Mouse (Mus musculus): ENCODE results near the gene Ace2. TPM values are rescaled to one million over a fixed set of nuclear protein-coding genes. Genes with fewer than 3 reads are reported as not detected.

The Ace2 gene
- polyA plus RNA-seq, 1 experiment: 0.02 TPM

DNA sequence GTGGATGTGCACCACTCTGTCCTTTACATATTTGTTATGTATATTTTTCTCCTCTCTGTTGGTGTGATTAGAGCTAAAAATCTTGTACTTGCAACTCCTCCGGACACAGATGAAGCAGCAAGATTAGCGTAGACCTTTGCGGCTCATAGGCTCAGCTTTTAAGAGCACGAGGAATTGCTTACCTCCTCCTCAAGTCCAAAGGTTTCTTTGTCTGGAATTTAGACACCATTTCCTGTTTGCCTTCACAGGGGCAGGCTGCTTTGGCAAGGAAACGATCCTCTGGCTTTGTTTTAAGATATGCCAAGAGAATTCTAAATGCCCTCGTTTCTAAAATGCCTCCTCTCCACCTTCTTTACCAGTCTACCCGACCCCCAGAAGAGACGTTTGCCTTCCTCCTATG is 94.2 kb downstream of the Ace2 start:
- no peaks in the 10 kb centered on the region for H3K27me3 ChIP-seq (ENCODE audit: control insufficient read depth, insufficient read depth, insufficient read length)
- no peaks in the 10 kb centered on the region for H3K79me3 ChIP-seq (ENCODE audit: low read depth)
- H3K36me3 ChIP-seq (ENCODE audit: control insufficient read depth, insufficient read depth): no peaks in the 10 kb centered on the region
- no peak overlapping the region for H3K4me3 ChIP-seq (ENCODE audit: insufficient read depth, poor library complexity, severe bottlenecking)
- H3ac ChIP-seq (ENCODE audit: control insufficient read depth, insufficient read length, low read depth): no peak overlapping the region
- TF ChIP-seq USF1 (IDR thresholded peaks at IDR 0.05; ENCODE audit: low read depth) (no peak), CEBPB (IDR thresholded peaks at IDR 0.05; ENCODE audit: low read depth) (no peak), MYOG (IDR thresholded peaks at IDR 0.05; ENCODE audit: control insufficient read depth, extremely low read depth, insufficient read length) (no peak), MAX (IDR thresholded peaks at IDR 0.05) (no peak), MYOD1 (IDR thresholded peaks at IDR 0.05; ENCODE audit: control insufficient read depth, insufficient read length, low read depth) (no peak), CTCF (IDR thresholded peaks at IDR 0.05; ENCODE audit: control insufficient read depth, insufficient read depth, insufficient read length) (no peak), FOSL1 (IDR thresholded peaks at IDR 0.05; ENCODE audit: insufficient read depth, low read length, poor library complexity, severe bottlenecking) (no peak)
- no peaks in the 10 kb centered on the region for H3K79me2 ChIP-seq (ENCODE audit: control insufficient read depth, insufficient read depth)

Other genes starting within 250 kb of the Ace2 start
- 18.1 TPM for gene Ap1s2, start 230.3 kb upstream of the Ace2 start, polyA plus RNA-seq (2012; fragmentation: generic; extraction: Trizol)
- 22.2 TPM for gene Zrsr2, start 180.7 kb upstream of the Ace2 start, polyA plus RNA-seq (2012; fragmentation: generic; extraction: Trizol)
- gene Car5b, start 111.3 kb upstream of the Ace2 start, polyA plus RNA-seq (2012; fragmentation: generic; extraction: Trizol): 2.8 TPM
- gene Siah1b, start 62.8 kb upstream of the Ace2 start, polyA plus RNA-seq (2012; fragmentation: generic; extraction: Trizol): 16.3 TPM
- not detected for gene Cltrn, start 50.5 kb upstream of the Ace2 start, polyA plus RNA-seq (2012; fragmentation: generic; extraction: Trizol)
- gene Bmx, start 118.9 kb downstream of the Ace2 start, polyA plus RNA-seq (2012; fragmentation: generic; extraction: Trizol): not detected
- gene Pir, start 130.0 kb downstream of the Ace2 start, polyA plus RNA-seq (2012; fragmentation: generic; extraction: Trizol): 16.0 TPM
- 2.8 TPM for gene Vegfd, start 234.0 kb downstream of the Ace2 start, polyA plus RNA-seq (2012; fragmentation: generic; extraction: Trizol)